Mouse (Mus musculus): Measurements from ENCODE around the gene Dusp5. TPM values are rescaled to one million over a fixed set of nuclear protein-coding genes. Genes with fewer than 3 reads are reported as not detected.

Gene Dusp5
- polyA plus RNA-seq, 1 experiment from 2014 or later, result 3.0 TPM

- 0 out of 2 replicates have a peak, but pooled peaks cover 6% of the 10 kb centered on the region for H3K27me3 ChIP-seq
- no peaks in the 10 kb centered on the region for H3K36me3 ChIP-seq (replicated peaks)
- no peak overlapping the region for H3K9ac ChIP-seq
- no peak overlapping the region for H3K27ac ChIP-seq
- no peak overlapping the region for H3K4me2 ChIP-seq
- no peaks in the 10 kb centered on the region for H3K9me3 ChIP-seq
- ATAC-seq (ENCODE audit: low FRiP score), result no peak
- 83% methylated on average over 5 of the region's 5 CpGs for WGBS
- no peak overlapping the region for H3K4me3 ChIP-seq (replicated peaks)
- peaks cover 5% of the 10 kb centered on the region; the same call in 1 of the 2 replicates for H3K4me1 ChIP-seq
These were observed 26.2 kb downstream of the Dusp5 start for GRCm38 (mm10) chr19:53554981-53555616.

GRCm38 (mm10) chr19:53556841-53557240, 27.9 kb downstream of the Dusp5 start:
- no peaks in the 10 kb centered on the region for H3K36me3 ChIP-seq (replicated peaks)
- H3K4me3 ChIP-seq (replicated peaks), result no peak overlapping the region
- no peaks in the 10 kb centered on the region for H3K9me3 ChIP-seq
- no peak overlapping the region for H3K4me2 ChIP-seq
- 0 out of 2 replicates have a peak, but pooled peaks cover 6% of the 10 kb centered on the region for H3K27me3 ChIP-seq
- no peak overlapping the region for H3K9ac ChIP-seq
- H3K4me1 ChIP-seq, result peaks cover 5% of the 10 kb centered on the region; the same call in 1 of the 2 replicates
- 44% methylated on average over 6 of the region's 6 CpGs for WGBS
- H3K27ac ChIP-seq, result no peak overlapping the region
- no peak for ATAC-seq (ENCODE audit: low FRiP score)

DNA sequence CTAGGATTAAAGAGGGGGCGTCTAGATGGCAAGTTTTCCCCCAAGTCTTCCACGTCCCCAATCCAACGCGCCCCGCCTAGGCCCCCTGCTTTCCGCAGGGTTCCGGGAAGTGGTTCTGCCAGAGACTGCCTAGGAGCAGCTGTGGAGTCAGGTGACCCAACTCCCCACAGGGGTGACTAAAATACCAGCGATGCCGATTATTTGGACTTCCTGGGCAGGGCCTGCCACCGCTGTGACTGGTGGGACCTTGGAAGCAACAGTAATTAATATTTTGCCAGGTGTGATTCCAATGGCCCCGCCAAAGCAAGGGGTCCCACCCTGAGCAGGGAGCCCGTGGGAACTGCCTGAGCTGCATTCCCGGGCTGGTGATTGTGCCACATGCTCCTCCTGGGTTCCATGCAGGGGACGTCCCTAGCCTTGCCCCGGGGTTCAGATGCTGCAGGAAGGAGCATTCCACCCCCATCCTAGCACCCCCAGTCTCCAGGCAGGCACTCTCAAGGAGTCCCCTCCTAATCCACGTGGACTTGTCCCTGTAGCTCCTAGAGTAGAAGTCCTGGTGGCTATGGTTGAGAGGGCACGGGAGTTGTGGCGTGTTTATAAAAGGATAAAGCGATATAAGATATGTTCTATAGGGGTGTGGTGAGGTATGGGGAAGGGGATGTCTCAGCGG, 28.5 kb downstream of the Dusp5 start:
- Histone ChIP-seq H3K9me3 (no peaks in the 10 kb centered on the region), H3K4me1 (peaks cover 5% of the 10 kb centered on the region; the same call in 1 of the 2 replicates), H3K4me2 (peak overlapping the region; percentile 3; the same call in 1 of the 2 replicates), H3K27ac (no peak overlapping the region), H3K4me3 (replicated peaks) (no peak overlapping the region), H3K36me3 (replicated peaks) (no peaks in the 10 kb centered on the region), H3K9ac (no peak overlapping the region), H3K27me3 (0 out of 2 replicates have a peak, but pooled peaks cover 6% of the 10 kb centered on the region)
- 47% methylated on average over 20 of the region's 20 CpGs for WGBS
- ATAC-seq (ENCODE audit: low FRiP score), result no peak

DNA sequence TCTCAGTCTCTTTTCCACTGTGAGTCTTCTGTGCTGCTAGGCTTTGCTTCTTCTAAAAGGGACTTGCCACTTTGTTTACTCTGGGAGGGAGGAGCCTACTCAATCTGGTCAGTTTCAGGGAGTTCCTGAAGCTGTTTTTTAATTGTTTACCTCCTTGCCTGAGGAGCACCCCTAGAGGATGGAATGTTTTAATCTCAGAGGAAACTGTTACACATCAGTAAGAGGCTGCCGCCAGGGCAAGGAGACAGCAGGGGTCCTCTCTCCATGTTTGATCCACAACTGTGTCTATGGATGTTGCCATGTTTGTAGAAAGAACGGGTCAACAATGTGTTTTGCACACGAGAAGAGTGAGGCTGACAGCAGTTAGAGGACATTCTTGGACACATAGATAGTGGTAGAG, 31.5 kb downstream of the Dusp5 start:
- Histone ChIP-seq H3K27me3 (0 out of 2 replicates have a peak, but pooled peaks cover 5% of the 10 kb centered on the region), H3K4me2 (no peak overlapping the region), H3K27ac (no peak overlapping the region), H3K9ac (no peak overlapping the region), H3K4me1 (peaks cover 5% of the 10 kb centered on the region; the same call in 1 of the 2 replicates), H3K9me3 (0 out of 2 replicates have a peak, but pooled peaks cover 3% of the 10 kb centered on the region), H3K36me3 (replicated peaks) (no peaks in the 10 kb centered on the region), H3K4me3 (replicated peaks) (no peak overlapping the region)
- ATAC-seq (ENCODE audit: low FRiP score), result no peak
- WGBS, result 85% methylated on average over 3 of the region's 3 CpGs

DNA sequence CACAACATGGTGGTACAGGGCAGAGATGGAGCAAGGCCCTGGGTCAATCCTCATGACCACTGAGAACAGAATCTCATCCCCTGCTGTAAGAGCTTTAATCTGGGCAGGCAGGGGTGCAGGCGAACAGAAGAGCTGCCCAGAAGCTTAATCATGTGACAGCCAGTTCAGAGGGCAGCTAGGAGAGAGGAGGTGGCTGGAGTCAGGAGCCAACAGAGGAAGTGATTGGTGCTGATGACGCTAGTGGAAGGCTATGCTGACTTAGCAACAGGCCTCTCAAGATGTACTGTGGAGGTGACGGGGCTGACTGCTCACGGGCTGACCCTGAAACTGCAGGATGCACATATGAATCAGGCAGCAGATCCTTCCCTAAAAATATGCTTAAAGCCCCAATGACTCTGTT, 35.3 kb downstream of the Dusp5 start:
- Histone ChIP-seq H3K27me3 (no peaks in the 10 kb centered on the region), H3K27ac (no peak overlapping the region), H3K4me2 (no peak overlapping the region), H3K9me3 (peaks cover 8% of the 10 kb centered on the region; the same call in 1 of the 2 replicates), H3K36me3 (replicated peaks) (no peaks in the 10 kb centered on the region), H3K9ac (no peak overlapping the region), H3K4me1 (peaks cover 7% of the 10 kb centered on the region), H3K4me3 (replicated peaks) (no peak overlapping the region)
- no peak for ATAC-seq (ENCODE audit: low FRiP score)
- 65% methylated on average over 4 of the region's 4 CpGs for WGBS

DNA sequence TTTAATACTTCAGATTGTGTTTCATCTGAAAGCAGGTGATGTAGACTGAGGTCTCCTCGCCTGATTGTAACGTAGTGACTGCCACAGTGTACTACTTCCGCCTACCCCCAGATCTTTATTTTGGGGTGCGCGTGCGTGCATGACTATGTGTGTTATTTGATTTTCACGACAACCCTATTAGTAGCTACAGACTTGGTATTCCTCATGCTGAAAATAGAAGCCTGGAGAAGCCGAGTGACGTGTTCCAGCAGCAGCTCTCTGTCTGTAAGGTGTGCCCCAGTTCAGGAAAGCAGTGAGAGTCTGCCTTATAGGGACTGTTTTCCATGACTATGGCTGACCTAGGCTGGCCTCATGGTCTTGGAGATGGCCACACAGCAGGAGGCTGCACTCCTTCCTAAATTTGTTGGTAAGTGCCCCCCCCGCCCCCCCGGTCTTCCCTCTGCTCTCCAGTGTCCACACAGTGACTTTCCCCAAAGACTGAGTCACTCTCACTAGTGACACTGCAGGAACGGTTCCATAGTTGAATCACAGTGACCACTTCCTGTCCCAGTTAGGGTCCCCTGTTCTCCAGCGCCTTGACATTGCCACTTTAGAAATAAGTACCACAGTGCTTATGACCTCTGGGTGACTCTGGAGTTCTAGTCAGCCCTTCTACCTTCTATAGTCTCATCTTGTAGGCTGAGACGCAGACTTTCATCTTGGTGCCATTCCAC, 36.8 kb downstream of the Dusp5 start:
- peaks cover 7% of the 10 kb centered on the region for H3K4me1 ChIP-seq
- 94% methylated on average over 14 of the region's 14 CpGs for WGBS
- H3K27me3 ChIP-seq, result no peaks in the 10 kb centered on the region
- no peak overlapping the region for H3K4me2 ChIP-seq
- no peak overlapping the region for H3K4me3 ChIP-seq (replicated peaks)
- no peak for ATAC-seq (ENCODE audit: low FRiP score)
- no peak overlapping the region for H3K9ac ChIP-seq
- no peak overlapping the region for H3K27ac ChIP-seq
- H3K9me3 ChIP-seq, result peaks cover 8% of the 10 kb centered on the region; the same call in 1 of the 2 replicates
- H3K36me3 ChIP-seq (replicated peaks), result no peaks in the 10 kb centered on the region

DNA sequence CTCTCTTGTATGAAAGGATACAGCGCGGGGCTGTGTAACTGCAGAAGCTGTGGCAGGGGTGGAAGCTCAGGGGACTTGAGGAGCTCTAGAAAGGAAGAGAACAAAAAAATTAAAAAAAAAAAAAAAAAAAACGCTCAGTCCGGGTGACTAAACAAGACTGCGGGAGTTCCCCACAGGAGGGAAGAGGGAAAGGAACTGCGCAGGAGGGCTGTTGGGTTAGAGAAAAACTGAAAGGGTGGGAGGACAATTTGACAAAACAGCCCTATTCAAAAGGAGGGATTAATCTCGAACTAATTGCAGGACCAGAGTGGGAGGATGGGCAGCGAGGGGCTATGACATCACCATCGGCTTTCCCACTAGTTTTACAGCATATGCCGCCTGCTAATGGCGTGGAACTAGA, 39.0 kb downstream of the Dusp5 start:
- Histone ChIP-seq H3K9ac (no peak overlapping the region), H3K4me3 (replicated peaks) (no peak overlapping the region), H3K27me3 (no peaks in the 10 kb centered on the region), H3K4me1 (peaks cover 7% of the 10 kb centered on the region), H3K4me2 (0 out of 2 replicates have a peak overlapping the region, but pooled peaks have one; percentile 19), H3K27ac (0 out of 2 replicates have a peak overlapping the region, but pooled peaks have one; percentile 9), H3K9me3 (peaks cover 8% of the 10 kb centered on the region; the same call in 1 of the 2 replicates), H3K36me3 (replicated peaks) (no peaks in the 10 kb centered on the region)
- peak; percentile 81 for ATAC-seq (ENCODE audit: low FRiP score)
- 2% methylated on average over 11 of the region's 11 CpGs for WGBS

GRCm38 (mm10) chr19:53568553-53568952, 39.6 kb downstream of the Dusp5 start:
- Histone ChIP-seq H3K27me3 (no peaks in the 10 kb centered on the region), H3K4me2 (no peak overlapping the region), H3K4me3 (replicated peaks) (no peak overlapping the region), H3K9me3 (peaks cover 5% of the 10 kb centered on the region; the same call in 1 of the 2 replicates), H3K36me3 (replicated peaks) (no peaks in the 10 kb centered on the region), H3K4me1 (peaks cover 7% of the 10 kb centered on the region), H3K9ac (no peak overlapping the region), H3K27ac (no peak overlapping the region)
- ATAC-seq (ENCODE audit: low FRiP score), result no peak
- 76% methylated on average over 3 of the region's 3 CpGs for WGBS

DNA sequence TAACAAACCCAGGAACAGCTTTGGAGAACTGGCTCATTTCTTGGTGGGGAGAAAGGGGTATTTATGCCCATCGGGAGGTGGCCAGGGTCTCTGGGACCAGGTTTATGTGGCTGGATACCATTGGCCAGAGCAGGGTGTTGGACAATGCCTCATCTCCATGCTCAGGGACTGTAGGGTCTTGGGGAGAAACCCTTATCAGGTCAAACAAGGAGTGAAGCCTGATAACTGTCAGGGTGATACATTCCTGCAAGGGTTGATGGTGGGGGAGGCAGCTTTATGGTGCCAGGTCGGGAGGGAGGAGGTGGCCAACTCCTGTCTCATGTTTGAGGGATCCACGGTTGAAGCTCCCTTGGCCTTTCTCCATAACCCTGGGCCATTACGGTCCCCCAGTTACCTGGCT, 42.1 kb downstream of the Dusp5 start:
- ATAC-seq (ENCODE audit: low FRiP score), result no peak
- H3K4me2 ChIP-seq, result no peak overlapping the region

DNA sequence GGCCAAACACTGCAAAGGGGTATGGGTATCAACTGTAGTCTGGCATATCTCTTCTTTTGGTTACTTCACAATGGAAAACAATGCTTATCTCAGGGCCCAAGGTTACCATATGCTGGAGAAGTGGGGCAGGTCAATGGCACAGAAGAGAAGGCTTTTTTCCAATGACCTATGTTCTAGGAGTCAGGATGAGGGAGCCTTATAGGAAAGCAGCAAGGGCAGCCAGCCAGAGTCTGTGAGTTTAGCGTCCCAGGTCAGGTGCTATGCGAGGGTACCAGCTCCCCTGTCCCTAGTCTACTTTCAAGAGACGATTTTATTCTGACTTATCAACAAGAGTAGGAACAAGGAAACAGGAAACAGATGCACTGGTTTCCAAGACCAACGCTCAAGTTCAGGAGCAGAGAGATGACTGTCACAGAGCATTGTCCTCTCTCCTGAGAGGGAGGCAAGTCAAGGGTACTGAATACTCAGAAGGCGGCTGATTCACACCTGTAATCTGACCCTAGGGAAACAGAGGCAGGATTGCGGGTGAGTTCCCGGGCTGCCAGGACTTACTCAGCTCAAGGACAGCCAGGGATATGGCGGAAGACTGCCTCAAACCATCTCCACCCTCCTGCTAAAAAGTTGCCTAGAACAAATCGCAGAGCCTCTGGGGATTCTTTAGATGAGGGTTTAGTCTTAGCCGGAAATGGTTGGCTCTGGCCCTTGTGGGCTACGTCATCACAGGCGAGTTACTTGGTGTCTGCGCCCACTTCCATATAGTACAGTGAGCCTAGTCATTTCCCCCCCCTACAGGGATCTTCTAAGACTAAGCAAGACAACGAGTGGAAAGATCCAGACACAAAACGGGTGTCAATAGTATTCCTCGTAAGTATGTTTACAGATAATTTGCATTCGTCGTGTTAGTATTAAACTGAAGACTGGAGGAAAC, 42.9 kb downstream of the Dusp5 start:
- WGBS, result 84% methylated on average over 18 of the region's 18 CpGs
- Histone ChIP-seq H3K9ac (no peak overlapping the region), H3K4me3 (replicated peaks) (no peak overlapping the region), H3K4me1 (peaks cover 9% of the 10 kb centered on the region), H3K4me2 (no peak overlapping the region), H3K9me3 (peaks cover 4% of the 10 kb centered on the region; the same call in 1 of the 2 replicates), H3K27ac (no peak overlapping the region), H3K36me3 (replicated peaks) (no peaks in the 10 kb centered on the region), H3K27me3 (no peaks in the 10 kb centered on the region)
- no peak for ATAC-seq (ENCODE audit: low FRiP score)

More for the DNA sequence above, 42.1 kb downstream of the Dusp5 start:
- no peak overlapping the region for H3K27ac ChIP-seq
- no peak overlapping the region for H3K4me3 ChIP-seq (replicated peaks)
- H3K9me3 ChIP-seq, result peaks cover 5% of the 10 kb centered on the region; the same call in 1 of the 2 replicates
- H3K9ac ChIP-seq, result no peak overlapping the region
- WGBS, result 89% methylated on average over 4 of the region's 4 CpGs
- H3K4me1 ChIP-seq, result peaks cover 9% of the 10 kb centered on the region
- H3K27me3 ChIP-seq, result no peaks in the 10 kb centered on the region
- H3K36me3 ChIP-seq (replicated peaks), result no peaks in the 10 kb centered on the region

DNA sequence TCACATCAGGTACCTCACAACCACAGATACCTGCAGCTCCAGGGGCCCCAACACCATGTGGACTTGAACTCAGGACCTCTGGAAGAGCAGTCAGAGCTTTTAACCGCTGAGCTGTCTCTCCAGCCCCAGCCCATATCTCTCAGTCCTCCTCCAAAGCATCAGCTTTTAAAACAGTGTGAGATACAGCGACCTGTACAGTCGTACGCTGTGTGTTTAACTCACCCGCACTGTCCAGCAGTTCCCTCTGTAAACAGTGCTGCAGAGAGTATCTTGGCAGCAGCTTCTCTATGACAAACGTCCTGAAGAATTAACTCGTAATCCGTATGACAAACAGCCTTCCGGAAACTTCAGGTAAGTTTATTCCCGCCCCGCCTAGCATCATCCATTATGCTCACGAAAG, 43.7 kb downstream of the Dusp5 start:
- H3K36me3 ChIP-seq (replicated peaks), result no peaks in the 10 kb centered on the region
- H3K4me3 ChIP-seq (replicated peaks), result no peak overlapping the region
- H3K27ac ChIP-seq, result no peak overlapping the region
- H3K4me1 ChIP-seq, result peaks cover 14% of the 10 kb centered on the region
- H3K9ac ChIP-seq, result no peak overlapping the region
- no peak overlapping the region for H3K4me2 ChIP-seq
- no peak for ATAC-seq (ENCODE audit: low FRiP score)
- WGBS, result 82% methylated on average over 12 of the region's 12 CpGs
- H3K9me3 ChIP-seq, result no peaks in the 10 kb centered on the region
- no peaks in the 10 kb centered on the region for H3K27me3 ChIP-seq
